Mouse (Mus musculus): Measurements from ENCODE around the gene Noa1. TPM values are rescaled to one million over a fixed set of nuclear protein-coding genes. Genes with fewer than 3 reads are reported as not detected.

Gene Noa1
- total RNA-seq (2021) = 10 to 100 TPM; 24.5 to 24.8 TPM
- long read RNA-seq, transcript Noa1-201 (7 exons, 2,288 nt) = major isoform, 31 of 43 reads
- long read RNA-seq, partial matches to known transcripts = 3 of 43 reads
- long read RNA-seq, other reads (novel, unspliced or antisense) = 8 of 43 reads

DNA sequence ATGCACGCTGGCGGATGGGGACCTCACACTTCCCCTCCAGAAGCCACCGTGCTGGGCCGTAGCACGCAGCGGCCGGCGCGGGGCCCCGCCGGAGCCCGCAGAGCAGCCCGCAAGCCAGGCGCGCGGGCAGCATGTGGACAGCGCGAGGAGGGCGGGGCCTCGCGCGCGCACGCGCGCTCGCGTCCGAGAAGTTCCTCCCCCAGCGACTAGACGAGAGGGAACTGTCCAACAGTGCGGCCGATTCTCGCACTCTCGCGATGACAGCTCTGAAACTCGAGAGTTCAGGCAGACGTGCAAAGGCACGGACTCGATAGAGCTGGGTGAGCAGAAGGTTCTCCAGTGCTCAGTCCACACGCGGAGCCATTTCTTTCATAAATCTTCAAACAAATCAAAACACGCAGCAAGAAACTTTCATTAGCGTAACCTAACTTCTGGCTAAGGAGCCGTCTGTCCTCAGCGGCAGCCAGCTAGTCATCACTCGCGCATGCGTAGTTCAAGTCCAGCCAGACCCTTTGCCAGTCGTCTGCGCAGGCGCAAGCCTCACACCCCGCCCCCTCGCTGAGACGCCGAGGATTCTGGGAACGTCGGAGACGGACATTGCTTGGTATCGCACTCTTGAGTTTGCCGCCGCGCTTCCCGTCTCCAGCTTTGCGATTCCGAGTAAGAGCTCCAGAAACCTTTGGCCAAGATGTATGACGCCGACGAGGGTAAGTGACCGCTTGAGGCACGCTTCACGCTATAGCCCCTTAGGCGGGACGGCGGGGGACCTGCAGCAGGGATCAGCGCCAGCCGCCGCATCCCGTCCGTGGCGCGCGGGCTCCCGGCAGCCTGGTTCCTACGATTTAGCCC is at the start of gene Noa1, which contains the start of gene Polr2b:
Gene Noa1 (minus strand): TSS at position 161 of the 849 bp plus-strand sequence.
Gene Polr2b (plus strand): TSS at position 224 of the 849 bp plus-strand sequence.
- DNase-seq (ENCODE audit: low spot score in 2 of 2) = peak; percentile 96 to 99

DNA sequence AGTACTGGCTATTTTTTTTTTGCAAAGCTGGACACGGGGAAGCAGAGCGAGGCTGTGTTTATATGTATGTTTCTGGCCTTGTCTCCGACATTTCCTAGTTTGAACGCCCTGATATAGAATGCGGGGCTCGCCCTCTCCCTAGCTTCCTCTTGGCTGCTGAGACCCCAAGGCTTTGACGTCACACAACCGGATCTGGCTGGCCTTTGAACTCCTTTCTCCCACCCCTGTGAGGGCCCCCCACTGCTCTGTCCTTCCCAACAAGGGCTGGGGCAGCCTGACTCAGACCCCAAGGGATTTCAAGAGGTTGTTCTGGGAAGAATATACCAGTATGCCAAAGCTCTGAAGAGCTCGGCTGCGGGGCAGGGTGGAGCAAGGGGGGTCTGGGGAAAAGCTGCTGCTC is 48.5 kb upstream of the Noa1 start:
- DNase-seq (ENCODE audit: low spot score in 2 of 2) = no peak

DNA sequence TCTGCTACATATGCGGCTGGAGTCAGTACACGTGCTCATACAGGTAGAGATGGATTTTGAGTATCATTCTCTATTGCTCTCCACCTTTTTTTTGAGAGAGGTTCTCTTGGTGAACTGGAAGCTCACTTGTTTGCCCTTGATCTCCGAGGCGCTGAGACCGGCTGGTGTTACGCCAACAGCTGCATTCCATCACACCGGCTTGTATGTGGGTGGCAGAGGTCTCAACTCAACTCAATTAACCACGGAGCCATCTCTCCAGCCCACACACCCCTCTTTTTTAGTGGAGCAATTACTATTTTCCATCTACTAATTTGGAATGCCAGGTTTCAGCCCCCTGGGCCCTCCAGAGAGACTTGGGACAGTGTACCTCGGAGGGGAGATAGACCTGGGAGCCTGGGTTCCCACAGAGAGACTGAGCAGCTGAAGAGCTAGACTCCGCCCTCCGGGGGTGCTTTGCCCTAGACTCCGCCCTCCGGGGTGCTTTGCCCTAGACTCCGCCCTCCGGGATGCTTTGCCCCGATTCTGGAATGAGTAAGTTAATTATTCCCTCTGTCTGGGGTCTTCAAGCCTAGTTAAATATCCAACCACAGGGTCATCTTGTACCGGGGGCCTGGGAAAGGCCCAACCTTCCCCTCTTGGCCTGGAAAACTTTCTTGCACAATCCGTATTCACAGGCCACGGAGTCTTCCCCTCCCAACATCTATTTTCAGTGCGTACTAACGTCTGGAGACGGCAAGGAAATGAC is 47.7 kb upstream of the Noa1 start:
- no peak for DNase-seq (ENCODE audit: low spot score in 2 of 2)

DNA sequence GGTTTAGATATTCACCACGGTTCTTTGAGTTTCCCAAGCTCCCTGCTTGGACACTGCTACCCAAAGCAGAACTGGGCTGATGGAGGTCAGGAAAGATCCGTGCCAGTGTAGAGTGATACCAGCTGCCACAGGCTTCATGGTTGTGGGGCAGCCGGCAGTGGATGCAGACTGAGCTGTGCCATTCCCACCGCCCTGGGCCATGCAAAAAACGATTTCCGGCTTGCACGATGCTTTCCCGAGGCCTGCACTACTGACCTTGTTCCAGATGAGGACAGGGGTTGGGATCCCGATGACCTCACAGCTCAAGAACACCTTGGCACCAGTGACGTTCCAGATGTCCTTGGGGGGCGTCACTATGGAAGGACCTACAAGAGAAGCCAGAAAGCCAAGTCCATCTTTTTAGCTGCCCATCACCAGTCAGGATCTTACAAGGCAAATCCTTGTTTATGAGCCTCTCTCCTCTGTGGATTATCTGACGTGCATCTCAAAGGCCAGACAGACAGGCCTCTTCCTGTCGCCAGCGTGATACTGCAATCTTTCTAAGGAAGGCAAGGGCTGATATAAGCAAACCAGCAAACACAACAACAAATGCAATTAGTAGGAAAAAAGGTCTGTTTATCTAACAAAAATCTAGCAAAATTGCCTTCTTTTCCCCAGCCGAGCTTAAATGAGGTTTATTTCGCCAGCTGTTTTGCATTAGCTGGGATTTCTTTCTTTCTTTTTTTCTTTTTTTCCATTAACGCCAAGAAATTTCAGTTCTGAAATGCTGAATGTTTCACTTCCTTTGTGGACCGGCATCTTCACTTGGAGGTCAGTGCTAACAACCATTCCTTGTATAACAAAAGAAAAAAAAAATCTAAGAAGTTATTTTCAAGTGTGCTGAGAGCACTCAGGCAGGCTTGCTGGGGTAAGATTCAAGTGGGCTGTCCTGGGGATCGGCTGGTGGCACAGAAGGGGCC is 45.7 kb upstream of the Noa1 start:
- DNase-seq (ENCODE audit: low spot score in 2 of 2) = no peak

- DNase-seq (ENCODE audit: low spot score in 2 of 2) = peak; percentile 71 to 91
These were observed 44.5 kb upstream of the Noa1 start for GRCm38 (mm10) chr5:77354361-77354787.

- no peak for DNase-seq (ENCODE audit: low spot score in 2 of 2)
These were observed 41.8 kb upstream of the Noa1 start for GRCm38 (mm10) chr5:77351691-77352090.

DNA sequence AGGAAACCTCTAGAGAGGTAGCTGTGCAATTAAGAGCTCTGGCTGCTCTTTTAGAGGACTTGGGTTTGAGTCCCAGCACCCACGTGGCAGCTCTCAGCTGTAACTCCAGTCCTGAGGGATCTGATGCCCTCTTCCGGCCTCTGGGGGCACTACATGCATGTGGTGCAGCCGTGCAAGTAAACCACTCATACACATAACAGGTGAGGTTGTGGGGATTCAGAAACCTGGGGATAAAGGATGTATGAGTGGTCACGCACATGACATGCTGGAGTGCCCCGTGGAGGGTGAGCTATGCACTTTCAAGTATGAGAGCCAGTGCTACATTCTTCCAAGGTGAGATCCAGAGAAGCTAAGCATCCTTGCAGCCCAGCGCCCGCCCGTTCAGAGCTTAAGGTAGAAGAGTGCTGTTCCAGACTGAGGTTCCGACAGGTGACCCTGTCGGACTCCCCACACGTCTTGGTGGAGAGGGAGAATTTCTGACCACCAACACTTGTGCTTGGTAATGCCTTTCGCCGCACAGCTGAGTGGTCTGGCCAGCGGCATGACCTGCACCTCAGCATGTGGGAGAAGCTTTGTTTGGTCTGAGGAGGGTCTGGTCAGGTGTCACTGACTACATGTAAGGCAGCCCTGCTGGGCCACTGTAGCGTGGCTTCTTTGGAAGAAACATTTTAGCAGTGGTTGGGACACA is 40.2 kb upstream of the Noa1 start:
- no peak for DNase-seq (ENCODE audit: low spot score in 2 of 2)

DNA sequence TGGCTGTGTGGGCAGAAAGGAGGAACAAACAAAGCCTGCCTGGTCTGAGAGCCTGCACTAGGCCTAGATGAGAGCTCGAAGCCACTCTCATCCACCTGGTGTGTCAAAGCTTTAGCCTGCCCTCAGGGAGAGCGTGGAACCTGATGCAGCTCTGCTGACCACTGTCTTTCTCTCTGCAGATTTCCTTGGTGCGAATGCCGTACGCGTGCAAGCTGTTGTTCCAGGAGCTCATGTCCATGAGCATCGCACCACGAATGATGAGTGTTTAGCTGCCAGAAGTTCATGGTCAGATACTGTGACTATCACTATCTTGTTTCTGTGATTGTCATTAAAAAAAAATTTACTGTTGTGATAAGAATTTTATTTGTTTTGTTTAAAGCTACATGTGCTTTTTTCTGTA is 39.0 kb upstream of the Noa1 start:
- DNase-seq (ENCODE audit: low spot score in 2 of 2) = no peak

DNA sequence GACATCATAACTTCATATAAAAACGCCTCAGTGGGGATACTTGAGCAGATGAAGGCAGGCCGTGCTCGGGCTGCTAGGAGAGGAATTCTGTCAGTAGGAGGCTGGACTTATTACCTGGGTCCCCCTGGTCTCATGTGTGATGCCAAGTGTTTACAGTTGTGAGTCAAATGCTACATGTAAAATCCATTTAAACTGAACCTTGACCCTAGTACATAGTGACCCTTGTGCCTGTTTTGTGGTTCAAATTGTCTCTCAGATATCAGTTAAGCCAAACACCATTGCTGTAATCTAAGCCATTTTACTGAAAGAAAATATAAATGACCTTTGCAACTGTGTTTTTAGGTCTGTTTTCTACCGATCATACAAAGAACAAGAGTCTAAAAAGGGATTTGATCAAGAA is 30.1 kb upstream of the Noa1 start:
- no peak for DNase-seq (ENCODE audit: low spot score in 2 of 2)

GRCm38 (mm10) chr5:77330154-77330553 is 20.3 kb upstream of the Noa1 start:
- DNase-seq (ENCODE audit: low spot score in 2 of 2) = no peak

- no peak for DNase-seq (ENCODE audit: low spot score in 2 of 2)
These were observed 15.1 kb upstream of the Noa1 start for GRCm38 (mm10) chr5:77324936-77325335.

DNA sequence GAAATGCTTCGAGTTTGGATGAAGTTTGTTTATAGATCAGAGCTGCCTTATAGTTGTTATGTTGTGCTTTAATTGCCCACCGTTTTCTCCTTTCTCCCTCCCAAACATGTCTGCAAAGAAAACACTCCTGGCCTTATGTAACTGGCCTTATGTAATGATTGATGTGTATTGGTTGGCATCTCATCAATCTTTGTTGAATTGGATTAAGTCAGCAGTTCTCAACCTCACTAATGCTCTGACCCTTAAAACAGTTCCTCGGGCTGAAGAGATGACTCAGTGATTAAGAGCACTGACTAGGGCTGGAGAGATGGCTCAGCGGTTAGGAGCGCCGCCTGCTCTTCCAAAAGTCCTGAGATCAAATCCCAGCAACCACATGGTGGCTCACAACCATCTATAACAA is 5.1 kb upstream of the Noa1 start:
- DNase-seq (ENCODE audit: low spot score in 2 of 2) = no peak

DNA sequence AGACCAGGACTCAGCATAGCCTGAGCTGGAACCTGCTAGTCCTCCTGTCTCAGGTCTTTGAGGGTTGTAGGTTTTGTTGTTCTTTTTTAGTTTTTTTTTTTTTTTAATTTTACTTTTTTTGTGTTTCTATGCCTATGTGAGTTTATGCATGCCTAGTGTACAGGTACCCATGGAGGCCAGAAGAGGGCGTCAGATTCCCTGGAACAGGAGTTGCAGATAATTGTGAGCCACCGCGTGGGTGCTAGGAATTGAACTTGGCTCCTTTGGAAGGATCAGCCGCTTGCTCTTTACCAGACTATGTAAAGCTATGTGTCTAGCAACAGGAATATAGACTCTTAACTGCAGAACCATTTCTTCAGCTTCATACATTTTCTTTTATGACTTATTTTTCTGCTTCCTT is 4.3 kb upstream of the Noa1 start:
- DNase-seq (ENCODE audit: low spot score in 2 of 2) = no peak

DNA sequence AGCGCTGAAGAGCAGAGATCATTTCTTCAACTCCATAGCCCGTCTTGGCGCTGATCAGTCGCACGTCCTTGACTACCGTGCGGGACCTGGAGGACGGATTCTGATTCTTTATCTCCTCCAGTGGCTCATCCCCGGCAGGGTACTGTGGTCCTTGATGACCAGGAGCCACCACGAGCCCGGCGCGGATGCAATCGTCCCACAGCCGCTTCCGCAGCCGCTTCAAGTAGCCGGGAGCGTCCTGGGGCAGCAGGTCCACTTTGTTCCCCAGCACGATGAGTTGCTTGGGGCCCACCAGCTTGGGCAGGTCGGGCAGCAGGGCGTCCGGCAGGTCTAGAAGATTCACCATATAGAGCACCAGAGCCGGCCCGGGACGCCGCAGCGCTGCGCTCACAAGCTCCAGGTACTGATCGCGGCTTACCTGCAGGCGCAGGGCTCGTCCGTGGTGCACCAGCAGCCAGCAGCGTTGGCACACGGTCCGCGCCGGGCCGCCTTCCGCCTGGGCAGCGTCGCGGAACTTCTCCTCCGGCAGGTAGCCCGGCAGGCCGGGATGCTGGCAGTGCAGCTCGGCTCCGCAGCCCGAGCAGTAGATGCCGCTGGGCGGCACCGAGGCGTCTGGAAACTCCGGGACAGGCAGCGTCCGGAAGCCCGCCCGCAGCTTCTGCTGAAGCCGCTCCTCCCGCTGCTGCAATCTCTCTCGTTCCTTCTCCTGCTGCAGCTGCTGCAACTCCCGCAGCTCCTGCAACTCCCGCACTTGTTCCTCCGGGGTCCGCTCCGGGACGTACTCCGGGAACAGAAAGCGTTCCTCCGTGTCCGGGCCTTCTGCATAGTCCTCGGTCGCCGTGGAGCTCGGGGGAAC is 605 bp downstream of the Noa1 start:
- no peak for DNase-seq (ENCODE audit: low spot score in 2 of 2)

DNA sequence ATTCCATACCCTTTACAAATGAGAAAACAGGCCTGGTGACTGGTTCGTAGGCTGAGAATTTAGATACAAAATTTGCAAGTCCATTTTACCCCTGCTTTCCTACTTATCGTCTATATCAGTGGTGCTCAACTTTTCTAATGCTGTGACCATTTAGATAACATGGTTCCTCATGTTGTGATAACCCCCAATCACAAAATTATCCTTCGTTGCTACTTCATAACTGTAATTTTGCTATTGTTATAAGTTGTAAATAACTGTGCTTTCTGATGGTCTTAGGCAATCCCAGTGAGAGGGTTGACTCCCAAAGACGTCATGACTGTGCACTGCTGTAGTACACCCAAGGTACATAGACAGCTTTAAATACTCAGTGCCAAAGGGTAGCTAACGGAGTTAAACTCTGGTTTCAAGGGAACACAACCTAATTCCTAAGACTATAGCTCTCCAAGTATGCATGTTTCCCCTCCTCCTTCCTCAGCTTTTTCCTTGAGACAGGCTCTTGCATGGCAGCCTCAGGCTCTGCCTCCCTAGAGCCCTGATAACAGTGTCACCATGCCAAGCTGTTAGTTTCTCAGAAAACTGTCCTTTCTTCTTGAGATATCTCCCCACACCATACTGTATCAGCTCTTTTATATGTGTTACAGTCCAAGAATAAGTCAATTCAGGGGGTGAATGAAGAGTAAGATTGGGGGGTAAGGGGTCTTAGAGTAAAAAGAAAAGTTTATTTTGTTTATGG is 1.9 kb downstream of the Noa1 start:
- no peak for DNase-seq (ENCODE audit: low spot score in 2 of 2)

DNA sequence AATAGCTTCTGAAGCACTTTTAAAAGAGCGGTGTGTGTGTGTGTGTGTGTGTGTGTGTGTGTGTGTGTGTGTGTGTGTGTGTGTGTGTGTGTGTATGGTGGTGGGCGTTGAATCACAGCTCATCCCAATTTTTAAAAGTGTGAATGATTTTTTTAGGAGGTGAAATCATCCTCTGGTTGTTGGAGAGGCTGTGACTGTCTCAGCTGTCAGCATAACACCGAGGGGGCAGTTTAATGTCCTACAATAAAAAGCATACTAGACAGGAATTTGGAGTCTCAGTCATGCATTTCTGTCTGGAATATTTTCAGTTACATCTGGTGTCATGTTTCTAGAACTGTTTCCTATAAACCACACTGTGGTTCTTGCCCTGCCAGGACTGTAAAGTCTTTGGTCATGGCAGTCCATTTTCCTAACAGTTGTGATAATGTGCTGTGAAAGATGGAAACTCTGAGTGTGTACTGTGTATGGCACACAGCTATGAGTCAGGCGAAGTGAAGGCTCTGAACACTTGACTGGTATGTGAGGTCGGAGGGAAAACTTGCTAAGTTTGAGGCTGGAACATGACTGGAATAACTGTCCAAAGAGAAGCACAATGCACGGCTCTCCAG is 8.5 kb downstream of the Noa1 start:
- no peak for DNase-seq (ENCODE audit: low spot score in 2 of 2)

- DNase-seq (ENCODE audit: low spot score in 2 of 2) = no peak
These were observed 10.4 kb downstream of the Noa1 start for GRCm38 (mm10) chr5:77299486-77299885.

GRCm38 (mm10) chr5:77292803-77293522 is 16.9 kb downstream of the Noa1 start:
- no peak for DNase-seq (ENCODE audit: low spot score in 2 of 2)

Measured in layer of hippocampus, adult 18-20 months (tissue).